In genomic region chr2:34425573-34426223, GRCm38 (mm10) we compare ENCODE assay signal across 20 mouse cellular contexts. TPM values are rescaled to one million over a fixed set of nuclear protein-coding genes. Genes with fewer than 3 reads are reported as not detected.
A peak's percentile ranks its signal among the peaks of the same experiment; 100 is the strongest.
DNase-seq lines count a peak whose midpoint lies in the region; ATAC-seq and TF ChIP-seq lines count a peak whose summit lies in the region.
"Had no signal": no experiment of that assay in that cellular context is flagged by ENCODE, and none has a peak within 500 bp of the region (broad histone marks: within the 10 kb centered on the region; RNA-seq: fewer than 3 reads in every experiment).

No protein-coding gene starts in this region.

- no peak for TF ChIP-seq POLR2A in kidney, adult 2 months (IDR thresholded peaks at IDR 0.05; ENCODE audit: low read depth, low read length)

- no peaks in the 10 kb centered on the region for H3K27me3 ChIP-seq in kidney, adult 2 months (replicated peaks; ENCODE audit: control insufficient read depth, insufficient read depth, low read length)
- H3K27me3 ChIP-seq in forebrain, embryonic 15.5 days = no peaks in the 10 kb centered on the region
- H3K27me3 ChIP-seq: heart, embryonic 15.5 days had no signal

- ATAC-seq in granulocyte monocyte progenitor cell, adult 5-6 weeks (replicated peaks; ENCODE audit: poor library complexity, severe bottlenecking) = no peak
- no peak for ATAC-seq in forebrain, embryonic 15.5 days (replicated peaks)
- ATAC-seq: forebrain, embryonic 14.5 days had no signal

- TF ChIP-seq CTCF in kidney, adult 2 months (conservative IDR thresholded peaks at IDR 0.05; ENCODE audit: insufficient read depth, insufficient read length, low read depth, low read length) = no peak

- no peak overlapping the region for H3K27ac ChIP-seq in kidney, adult 2 months (ENCODE audit: insufficient read depth, low read depth, low read length)
- no peak overlapping the region for H3K27ac ChIP-seq in forebrain, embryonic 15.5 days (replicated peaks)
- H3K27ac ChIP-seq: heart, embryonic 15.5 days; hindbrain, embryonic 10.5 days; limb, embryonic 10.5 days; macrophage had no signal

- H3K4me3 ChIP-seq in kidney, adult 2 months (ENCODE audit: insufficient read depth, low read depth, low read length) = no peak overlapping the region
- H3K4me3 ChIP-seq in forebrain, embryonic 15.5 days = no peak overlapping the region
- H3K4me3 ChIP-seq: heart, embryonic 15.5 days; hindbrain, embryonic 10.5 days; limb, embryonic 10.5 days had no signal

- H3K36me3 ChIP-seq in kidney, adult 2 months (ENCODE audit: control insufficient read depth, insufficient read depth, low read length) = no peaks in the 10 kb centered on the region
- H3K36me3 ChIP-seq in forebrain, embryonic 15.5 days = no peaks in the 10 kb centered on the region
- H3K36me3 ChIP-seq: heart, embryonic 15.5 days; hindbrain, embryonic 10.5 days; limb, embryonic 10.5 days had no signal

- H3K9ac ChIP-seq in forebrain, embryonic 15.5 days (replicated peaks) = no peak overlapping the region
- H3K9ac ChIP-seq: heart, embryonic 15.5 days had no signal

- H3K9me3 ChIP-seq in forebrain, embryonic 15.5 days = no peaks in the 10 kb centered on the region
- H3K9me3 ChIP-seq: heart, embryonic 15.5 days; hindbrain, embryonic 10.5 days; limb, embryonic 10.5 days had no signal

- peak; percentile 16 for DNase-seq in kidney, adult 2 months
- no peak for DNase-seq in kidney, adult 8-10 months
- peak; percentile 12 for DNase-seq in kidney, adult 9 months
- peak; percentile 39 to 43 for DNase-seq in lung, adult 18-20 months
- peak; percentile 55 for DNase-seq in lung, postnatal 36 days
- no peak for DNase-seq in left cerebral cortex, adult 11 months (ENCODE audit: low spot score)
- DNase-seq: B cell, adult 2 months; cerebellum, adult 9-11 months; layer of hippocampus, postnatal 36 days; midbrain, embryonic 14.5 days; right cerebral cortex, adult 18-20 months; thymus, adult 18-20 months had no signal

- no peak overlapping the region for H3K4me2 ChIP-seq in forebrain, embryonic 15.5 days (replicated peaks)
- H3K4me2 ChIP-seq: heart, embryonic 15.5 days; liver, embryonic 11.5 days had no signal

- 54% methylated on average over 4 of the region's 4 CpGs for WGBS in kidney, adult 2 months
- 86% methylated on average over 4 of the region's 4 CpGs for WGBS in forebrain, embryonic 15.5 days

- H3K4me1 ChIP-seq in kidney, adult 2 months (ENCODE audit: control insufficient read depth, insufficient read depth, low read length) = 0 out of 2 replicates have a peak, but pooled peaks cover 4% of the 10 kb centered on the region
- no peaks in the 10 kb centered on the region for H3K4me1 ChIP-seq in forebrain, embryonic 15.5 days
- H3K4me1 ChIP-seq: hindbrain, embryonic 10.5 days; limb, embryonic 10.5 days had no signal

RNA-seq across cellular contexts. Expression of gene Mapkap1, which starts 19.1 kb away (rescaled TPM):
- 47.3 and 49.4 TPM in 2 replicates for polyA plus RNA-seq in kidney, adult 2 months (2012; rRNA removed)
- 31.4 and 33.6 TPM in 2 replicates for total RNA-seq in granulocyte monocyte progenitor cell, adult 5-6 weeks (2014; fragmentation: Nextera tagmentation)
- 50.5 and 52.2 TPM in 2 replicates for total RNA-seq in granulocyte monocyte progenitor cell, adult 5-6 weeks (2017)
- 107 and 110 TPM in 2 replicates for polyA plus RNA-seq in forebrain, embryonic 15.5 days (2015; fragmentation: Nextera tagmentation; extraction: Ambion mirVana)

RNA-seq across cellular contexts. Expression of gene Pbx3, which starts 52.8 kb away (rescaled TPM):
- polyA plus RNA-seq in kidney, adult 2 months (2012; rRNA removed) = 5.6 and 7.1 TPM in 2 replicates
- 3.9 and 4.6 TPM in 2 replicates for total RNA-seq in granulocyte monocyte progenitor cell, adult 5-6 weeks (2014; fragmentation: Nextera tagmentation)
- total RNA-seq in granulocyte monocyte progenitor cell, adult 5-6 weeks (2017) = 7.7 and 18.4 TPM in 2 replicates
- polyA plus RNA-seq in forebrain, embryonic 15.5 days (2015; fragmentation: Nextera tagmentation; extraction: Ambion mirVana) = 51.2 TPM in 2 replicates

Comparison
In these comparisons a context has a peak if more than half of its experiments do, and no peak if none do; other contexts are left out.
1. DNase-seq: peak in kidney, adult 2 months (single experiment), kidney, adult 9 months (single experiment), lung, adult 18-20 months (2 of 2) and lung, postnatal 36 days (single experiment); none in kidney, adult 8-10 months (0 of 2) and left cerebral cortex, adult 11 months (single experiment).